Mouse (Mus musculus) NIH3T3 (cell line): ENCODE measurements around the gene Gm44973.

Experiments used
- DNase-seq: peaks from one replicate; pipeline ENCODE4 v3.0.0-alpha.2; 2012; ENCODE audit warnings: low read depth

Gm44973 gene

DNA sequence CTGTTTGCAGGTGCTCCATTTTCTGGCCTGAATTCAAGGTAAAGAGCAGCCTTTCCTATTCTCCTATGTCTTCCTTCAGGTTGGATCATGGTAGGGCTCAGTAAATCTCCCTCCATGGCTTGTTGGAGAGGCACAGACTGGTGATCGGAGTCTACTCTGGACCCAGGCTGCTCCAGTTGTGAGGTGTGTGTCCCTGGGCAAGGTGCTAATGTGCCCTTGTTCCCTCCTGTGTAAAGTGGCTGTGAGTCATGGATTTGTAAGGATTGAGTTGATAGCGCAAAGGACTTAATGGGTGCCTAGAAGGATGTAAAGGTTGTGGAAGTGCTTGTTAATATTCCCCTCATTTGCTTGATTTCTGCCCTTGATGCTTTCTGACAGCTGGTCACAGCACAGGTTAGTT is 66.6 kb downstream of the Gm44973 start:
- no peak for DNase-seq
